Mouse (Mus musculus) ES-E14 (cell line): ENCODE measurements around the gene Slc9a1.

ENCODE experiments used
- CHD2 ChIP-seq: IDR thresholded peaks from 2 replicates; pipeline ENCODE4 v1.6.1; 2014; ENCODE audit warnings: mild to moderate bottlenecking, low read depth, low read length, inconsistent platforms
- MAFK ChIP-seq: IDR thresholded peaks from 2 replicates; pipeline ENCODE4 v1.6.1; 2014; ENCODE audit warnings: mild to moderate bottlenecking, low read depth, low read length, inconsistent platforms; ENCODE audit not compliant: insufficient read depth
- ZC3H11A ChIP-seq: IDR thresholded peaks from 2 replicates; pipeline ENCODE4 v1.6.1; 2012; ENCODE audit warnings: low read depth, mild to moderate bottlenecking, inconsistent platforms, low read length, borderline replicate concordance
- ZNF384 ChIP-seq: IDR thresholded peaks from 2 replicates; pipeline ENCODE4 v1.6.1; 2012; ENCODE audit warnings: low read depth, low read length, inconsistent platforms

- no peak for TF ChIP-seq ZC3H11A
- no peak for TF ChIP-seq CHD2
- TF ChIP-seq ZNF384, result no peak
- no peak for TF ChIP-seq MAFK
These were observed 16.7 kb upstream of the Slc9a1 start for GRCm38 (mm10) chr4:133352797-133353196.
